ENCODE assay signal across 10 mouse cellular contexts in the genomic region with DNA sequence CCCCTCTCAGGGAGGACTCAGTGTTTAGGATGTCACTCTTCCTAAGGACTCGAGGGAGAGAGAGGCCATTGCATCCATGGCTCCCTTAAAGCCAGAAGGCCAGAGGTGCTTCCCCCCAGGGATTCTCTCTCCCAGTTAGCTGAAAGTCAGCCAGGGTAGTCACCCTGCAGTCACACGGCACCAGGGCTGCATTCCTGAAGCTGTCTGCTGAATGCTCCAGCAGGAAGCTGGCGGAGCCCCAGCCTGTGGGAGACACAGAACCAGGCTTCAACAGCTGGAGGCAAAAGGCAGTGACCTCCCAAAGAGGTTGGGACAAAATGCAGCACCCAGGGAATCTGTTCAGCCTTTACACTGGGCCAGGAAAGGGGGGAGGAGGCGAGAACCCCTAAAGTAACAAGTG. TPM values are rescaled to one million over a fixed set of nuclear protein-coding genes. Genes with fewer than 3 reads are reported as not detected.
DNase-seq lines count a peak whose midpoint lies in the region; ATAC-seq lines count a peak whose summit lies in the region.
"Had no signal": no experiment of that assay in that cellular context is flagged by ENCODE, and none has a peak within 500 bp of the region (broad histone marks: within the 10 kb centered on the region; RNA-seq: fewer than 3 reads in every experiment).

No protein-coding gene starts in this region.

- peaks cover 9% of the 10 kb centered on the region for H3K4me1 ChIP-seq in hindbrain, embryonic 10.5 days (replicated peaks)
- peaks cover 10% of the 10 kb centered on the region; the same call in 1 of the 2 replicates for H3K4me1 ChIP-seq in hindbrain, embryonic 12.5 days
- no peaks in the 10 kb centered on the region for H3K4me1 ChIP-seq in embryonic facial prominence, embryonic 11.5 days (ENCODE audit: control insufficient read depth, insufficient read depth, low read length)
- H3K4me1 ChIP-seq in heart, embryonic 16.5 days (ENCODE audit: control insufficient read depth, insufficient read depth, low read length), result peaks cover 26% of the 10 kb centered on the region
- H3K4me1 ChIP-seq in lung, embryonic 15.5 days, result peaks cover 16% of the 10 kb centered on the region
- H3K4me1 ChIP-seq: liver, embryonic 15.5 days had no signal

- no peak overlapping the region for H3K4me2 ChIP-seq in hindbrain, embryonic 12.5 days (replicated peaks)
- H3K4me2 ChIP-seq in embryonic facial prominence, embryonic 11.5 days (ENCODE audit: low read depth, low read length), result no peak overlapping the region
- no peak overlapping the region for H3K4me2 ChIP-seq in heart, embryonic 16.5 days (ENCODE audit: low read depth, low read length)
- no peak overlapping the region for H3K4me2 ChIP-seq in lung, embryonic 15.5 days
- H3K4me2 ChIP-seq: embryonic facial prominence, embryonic 12.5 days; liver, embryonic 15.5 days had no signal

- H3K9me3 ChIP-seq in hindbrain, embryonic 10.5 days, result no peaks in the 10 kb centered on the region
- H3K9me3 ChIP-seq in hindbrain, embryonic 12.5 days (replicated peaks), result no peaks in the 10 kb centered on the region
- H3K9me3 ChIP-seq in embryonic facial prominence, embryonic 11.5 days (replicated peaks; ENCODE audit: control insufficient read depth, low read length), result no peaks in the 10 kb centered on the region
- no peaks in the 10 kb centered on the region for H3K9me3 ChIP-seq in heart, embryonic 16.5 days (replicated peaks; ENCODE audit: control insufficient read depth, low read length)
- no peaks in the 10 kb centered on the region for H3K9me3 ChIP-seq in lung, embryonic 15.5 days
- H3K9me3 ChIP-seq: embryonic facial prominence, embryonic 12.5 days; liver, embryonic 15.5 days had no signal

- H3K27me3 ChIP-seq in hindbrain, embryonic 10.5 days (ENCODE audit: insufficient read depth, poor library complexity, severe bottlenecking), result no peaks in the 10 kb centered on the region
- H3K27me3 ChIP-seq in hindbrain, embryonic 12.5 days, result 0 out of 2 replicates have a peak, but pooled peaks cover 2% of the 10 kb centered on the region
- H3K27me3 ChIP-seq in embryonic facial prominence, embryonic 11.5 days (ENCODE audit: control insufficient read depth, insufficient read depth, low read length), result no peaks in the 10 kb centered on the region
- H3K27me3 ChIP-seq in heart, embryonic 16.5 days (ENCODE audit: control insufficient read depth, insufficient read depth, low read length), result no peaks in the 10 kb centered on the region
- no peaks in the 10 kb centered on the region for H3K27me3 ChIP-seq in lung, embryonic 15.5 days
- H3K27me3 ChIP-seq: embryonic facial prominence, embryonic 12.5 days; liver, embryonic 15.5 days had no signal

- no peak for ATAC-seq in hindbrain, embryonic 12.5 days (ENCODE audit: low FRiP score)
- ATAC-seq in embryonic facial prominence, embryonic 11.5 days (replicated peaks; ENCODE audit: insufficient number of reproducible peaks, low FRiP score, low TSS enrichment, low read depth), result no peak
- ATAC-seq in heart, embryonic 16.5 days (replicated peaks; ENCODE audit: extremely low read depth, insufficient read depth, low FRiP score), result peak; percentile 90
- peak; percentile 79; the same call in 1 of the 2 replicates for ATAC-seq in lung, embryonic 15.5 days (ENCODE audit: borderline replicate concordance, extremely low read depth, low FRiP score, low TSS enrichment)

- no peaks in the 10 kb centered on the region for H3K36me3 ChIP-seq in hindbrain, embryonic 10.5 days
- H3K36me3 ChIP-seq in hindbrain, embryonic 12.5 days, result no peaks in the 10 kb centered on the region
- no peaks in the 10 kb centered on the region for H3K36me3 ChIP-seq in embryonic facial prominence, embryonic 11.5 days (replicated peaks; ENCODE audit: control insufficient read depth, insufficient read depth, low read depth, low read length)
- no peaks in the 10 kb centered on the region for H3K36me3 ChIP-seq in heart, embryonic 16.5 days (ENCODE audit: control insufficient read depth, insufficient read depth)
- no peaks in the 10 kb centered on the region for H3K36me3 ChIP-seq in lung, embryonic 15.5 days
- H3K36me3 ChIP-seq: embryonic facial prominence, embryonic 12.5 days; liver, embryonic 15.5 days had no signal

- H3K4me3 ChIP-seq in hindbrain, embryonic 10.5 days, result no peak overlapping the region
- no peak overlapping the region for H3K4me3 ChIP-seq in hindbrain, embryonic 12.5 days
- no peak overlapping the region for H3K4me3 ChIP-seq in embryonic facial prominence, embryonic 11.5 days (ENCODE audit: low read depth, low read length)
- H3K4me3 ChIP-seq in heart, embryonic 16.5 days (ENCODE audit: low read length), result no peak overlapping the region
- H3K4me3 ChIP-seq in lung, embryonic 15.5 days, result no peak overlapping the region
- H3K4me3 ChIP-seq: embryonic facial prominence, embryonic 12.5 days; liver, embryonic 15.5 days had no signal

- WGBS in hindbrain, embryonic 10.5 days, result 45% methylated on average over 4 of the region's 4 CpGs
- 36% methylated on average over 4 of the region's 4 CpGs for WGBS in hindbrain, embryonic 12.5 days
- WGBS in embryonic facial prominence, embryonic 11.5 days, result 36% methylated on average over 4 of the region's 4 CpGs
- WGBS in heart, embryonic 16.5 days, result 25% methylated on average over 4 of the region's 4 CpGs
- 31% methylated on average over 4 of the region's 4 CpGs for WGBS in lung, embryonic 15.5 days

- 0 out of 2 replicates have a peak overlapping the region, but pooled peaks have one; percentile 12 for H3K27ac ChIP-seq in hindbrain, embryonic 10.5 days
- no peak overlapping the region for H3K27ac ChIP-seq in hindbrain, embryonic 12.5 days
- H3K27ac ChIP-seq in embryonic facial prominence, embryonic 11.5 days (replicated peaks; ENCODE audit: low read depth, low read length), result no peak overlapping the region
- H3K27ac ChIP-seq in heart, embryonic 16.5 days (ENCODE audit: low read length), result peak overlapping the region; percentile 81
- H3K27ac ChIP-seq in lung, embryonic 15.5 days, result peak overlapping the region; percentile 58
- H3K27ac ChIP-seq: embryonic facial prominence, embryonic 12.5 days; liver, embryonic 15.5 days had no signal

- no peak for DNase-seq in hindbrain, embryonic 10.5 days (ENCODE audit: low spot score)
- no peak for DNase-seq in embryonic facial prominence, embryonic 11.5 days (ENCODE audit: low spot score)
- no peak for DNase-seq in thymus, postnatal 14 days
- no peak for DNase-seq in MN1 (ENCODE audit: low spot score)
- DNase-seq in frontal cortex, postnatal 36 days (ENCODE audit: low spot score in 2 of 2), result no peak

- no peak overlapping the region for H3K9ac ChIP-seq in hindbrain, embryonic 12.5 days
- 0 out of 2 replicates have a peak overlapping the region, but pooled peaks have one; percentile 10 for H3K9ac ChIP-seq in embryonic facial prominence, embryonic 11.5 days (replicated peaks; ENCODE audit: low read length)
- H3K9ac ChIP-seq in heart, embryonic 16.5 days (ENCODE audit: low read length), result 0 out of 2 replicates have a peak overlapping the region, but pooled peaks have one; percentile 25
- no peak overlapping the region for H3K9ac ChIP-seq in lung, embryonic 15.5 days
- H3K9ac ChIP-seq: embryonic facial prominence, embryonic 12.5 days; liver, embryonic 15.5 days had no signal

RNA-seq across cellular contexts. Expression of a gene that starts 53.2 kb away (rescaled TPM):
- polyA plus RNA-seq in hindbrain, embryonic 10.5 days (2016; fragmentation: Nextera tagmentation; extraction: Ambion mirVana), result 0.68 and 1.8 TPM in 2 replicates
- 5.9 and 8.0 TPM in 2 replicates for polyA plus RNA-seq in hindbrain, embryonic 12.5 days (2016; fragmentation: Nextera tagmentation; extraction: Ambion mirVana)
- 0.86 and 0.95 TPM in 2 replicates for polyA plus RNA-seq in embryonic facial prominence, embryonic 11.5 days (2014; fragmentation: Nextera tagmentation; extraction: Ambion mirVana)
- 0.34 and 0.87 TPM in 2 replicates for polyA plus RNA-seq in heart, embryonic 16.5 days (2015; fragmentation: Nextera tagmentation; extraction: Ambion mirVana)
- 0.45 and 1.2 TPM in 2 replicates for polyA plus RNA-seq in lung, embryonic 15.5 days (2015; fragmentation: Nextera tagmentation; extraction: Ambion mirVana)

Comparison
In these comparisons a context has a peak if more than half of its experiments do, and no peak if none do; other contexts are left out.
1. H3K27ac ChIP-seq: peak in hindbrain, embryonic 10.5 days (single experiment), heart, embryonic 16.5 days (single experiment) and lung, embryonic 15.5 days (single experiment); none in hindbrain, embryonic 12.5 days (single experiment) and embryonic facial prominence, embryonic 11.5 days (single experiment).
2. ATAC-seq: peak in heart, embryonic 16.5 days (single experiment) and lung, embryonic 15.5 days (single experiment); none in hindbrain, embryonic 12.5 days (single experiment) and embryonic facial prominence, embryonic 11.5 days (single experiment).
3. H3K9ac ChIP-seq: peak in embryonic facial prominence, embryonic 11.5 days (single experiment) and heart, embryonic 16.5 days (single experiment); none in hindbrain, embryonic 12.5 days (single experiment) and lung, embryonic 15.5 days (single experiment).